Mouse (Mus musculus): ENCODE results near the gene Uqcc1. TPM values are rescaled to one million over a fixed set of nuclear protein-coding genes. Genes with fewer than 3 reads are reported as not detected.

Uqcc1 gene
- total and polyA plus RNA-seq, 3 experiments, result 35.3 to 55.2 (median 49.8) TPM

Other genes with a start within 250 kb of the Uqcc1 start
Only the 20 nearest of the 21 such genes appear.
- 49.1 and 52.8 TPM in 2 replicates for gene Trpc4ap, start 237.9 kb downstream of the Uqcc1 start, total RNA-seq (2012; rRNA removed)
- gene Trpc4ap, start 237.9 kb downstream of the Uqcc1 start, total RNA-seq (2014; rRNA removed), result 53.7 and 55.8 TPM in 2 replicates
- gene Trpc4ap, start 237.9 kb downstream of the Uqcc1 start, polyA plus RNA-seq (2012; ENCODE audit: insufficient read length, low read depth), result 73.3 and 105 TPM in 2 replicates
- gene Edem2, start 200.8 kb downstream of the Uqcc1 start, total RNA-seq (2012; rRNA removed), result 69.3 and 71.8 TPM in 2 replicates
- 48.7 and 53.1 TPM in 2 replicates for gene Edem2, start 200.8 kb downstream of the Uqcc1 start, total RNA-seq (2014; rRNA removed)
- gene Edem2, start 200.8 kb downstream of the Uqcc1 start, polyA plus RNA-seq (2012; ENCODE audit: insufficient read length, low read depth), result 38.5 and 42.5 TPM in 2 replicates
- not detected in 2 replicates for gene Gm17581, start 194.4 kb downstream of the Uqcc1 start, total RNA-seq (2012; rRNA removed)
- not detected in 2 replicates for gene Gm17581, start 194.4 kb downstream of the Uqcc1 start, total RNA-seq (2014; rRNA removed)
- not detected in 2 replicates for gene Gm17581, start 194.4 kb downstream of the Uqcc1 start, polyA plus RNA-seq (2012; ENCODE audit: insufficient read length, low read depth)
- 1.4 and 2.8 TPM in 2 replicates for gene Procr, start 179.2 kb downstream of the Uqcc1 start, total RNA-seq (2012; rRNA removed)
- not detected in 2 replicates for gene Procr, start 179.2 kb downstream of the Uqcc1 start, total RNA-seq (2014; rRNA removed)
- 0.14 and 0.20 TPM in 2 replicates for gene Procr, start 179.2 kb downstream of the Uqcc1 start, polyA plus RNA-seq (2012; ENCODE audit: insufficient read length, low read depth)
- gene Mmp24, start 155.0 kb downstream of the Uqcc1 start, total RNA-seq (2012; rRNA removed), result 0.38 and 0.42 TPM in 2 replicates
- gene Mmp24, start 155.0 kb downstream of the Uqcc1 start, total RNA-seq (2014; rRNA removed), result not detected in 2 replicates
- 0.07 TPM in 1 of 2 replicates, not detected in the other for gene Mmp24, start 155.0 kb downstream of the Uqcc1 start, polyA plus RNA-seq (2012; ENCODE audit: insufficient read length, low read depth)
- gene BC029722, start 110.9 kb downstream of the Uqcc1 start, total RNA-seq (2012; rRNA removed), result 12.4 and 12.7 TPM in 2 replicates
- gene BC029722, start 110.9 kb downstream of the Uqcc1 start, total RNA-seq (2014; rRNA removed), result 22.7 and 23.8 TPM in 2 replicates
- 31.8 and 33.8 TPM in 2 replicates for gene BC029722, start 110.9 kb downstream of the Uqcc1 start, polyA plus RNA-seq (2012; ENCODE audit: insufficient read length, low read depth)
- gene Eif6, start 103.4 kb downstream of the Uqcc1 start, total RNA-seq (2012; rRNA removed), result 289 and 331 TPM in 2 replicates
- 211 and 220 TPM in 2 replicates for gene Eif6, start 103.4 kb downstream of the Uqcc1 start, total RNA-seq (2014; rRNA removed)
- 453 and 463 TPM in 2 replicates for gene Eif6, start 103.4 kb downstream of the Uqcc1 start, polyA plus RNA-seq (2012; ENCODE audit: insufficient read length, low read depth)
- 0.04 and 0.08 TPM in 2 replicates for gene Fam83c, start 95.5 kb downstream of the Uqcc1 start, total RNA-seq (2012; rRNA removed)
- gene Fam83c, start 95.5 kb downstream of the Uqcc1 start, total RNA-seq (2014; rRNA removed), result not detected in 2 replicates
- 0.08 and 0.09 TPM in 2 replicates for gene Fam83c, start 95.5 kb downstream of the Uqcc1 start, polyA plus RNA-seq (2012; ENCODE audit: insufficient read length, low read depth)
- gene Gm15557, start 10.4 kb upstream of the Uqcc1 start, total RNA-seq (2012; rRNA removed), result not detected in 2 replicates
- not detected in 2 replicates for gene Gm15557, start 10.4 kb upstream of the Uqcc1 start, total RNA-seq (2014; rRNA removed)
- not detected in 2 replicates for gene Gm15557, start 10.4 kb upstream of the Uqcc1 start, polyA plus RNA-seq (2012; ENCODE audit: insufficient read length, low read depth)
- not detected in 2 replicates for gene Gdf5, start 15.1 kb upstream of the Uqcc1 start, total RNA-seq (2012; rRNA removed)
- gene Gdf5, start 15.1 kb upstream of the Uqcc1 start, total RNA-seq (2014; rRNA removed), result not detected in 2 replicates
- not detected in 2 replicates for gene Gdf5, start 15.1 kb upstream of the Uqcc1 start, polyA plus RNA-seq (2012; ENCODE audit: insufficient read length, low read depth)
- gene Cep250, start 26.1 kb upstream of the Uqcc1 start, total RNA-seq (2012; rRNA removed), result 29.1 and 31.4 TPM in 2 replicates
- 13.5 and 17.7 TPM in 2 replicates for gene Cep250, start 26.1 kb upstream of the Uqcc1 start, total RNA-seq (2014; rRNA removed)
- gene Cep250, start 26.1 kb upstream of the Uqcc1 start, polyA plus RNA-seq (2012; ENCODE audit: insufficient read length, low read depth), result 25.8 and 26.3 TPM in 2 replicates
- gene 6430550D23Rik, start 77.7 kb upstream of the Uqcc1 start, total RNA-seq (2012; rRNA removed), result 1.1 and 1.4 TPM in 2 replicates
- gene 6430550D23Rik, start 77.7 kb upstream of the Uqcc1 start, total RNA-seq (2014; rRNA removed), result 0.78 and 1.1 TPM in 2 replicates
- gene 6430550D23Rik, start 77.7 kb upstream of the Uqcc1 start, polyA plus RNA-seq (2012; ENCODE audit: insufficient read length, low read depth), result 0.81 and 1.7 TPM in 2 replicates
- gene Ergic3, start 77.7 kb upstream of the Uqcc1 start, total RNA-seq (2012; rRNA removed), result 132 and 136 TPM in 2 replicates
- gene Ergic3, start 77.7 kb upstream of the Uqcc1 start, total RNA-seq (2014; rRNA removed), result 51.6 and 53.0 TPM in 2 replicates
- 146 and 163 TPM in 2 replicates for gene Ergic3, start 77.7 kb upstream of the Uqcc1 start, polyA plus RNA-seq (2012; ENCODE audit: insufficient read length, low read depth)
- gene Fer1l4, start 122.6 kb upstream of the Uqcc1 start, total RNA-seq (2012; rRNA removed), result not detected in 2 replicates
- not detected in 2 replicates for gene Fer1l4, start 122.6 kb upstream of the Uqcc1 start, total RNA-seq (2014; rRNA removed)
- not detected in 2 replicates for gene Fer1l4, start 122.6 kb upstream of the Uqcc1 start, polyA plus RNA-seq (2012; ENCODE audit: insufficient read length, low read depth)
- 3.1 and 3.6 TPM in 2 replicates for gene Spag4, start 134.9 kb upstream of the Uqcc1 start, total RNA-seq (2012; rRNA removed)
- 2.2 and 3.0 TPM in 2 replicates for gene Spag4, start 134.9 kb upstream of the Uqcc1 start, total RNA-seq (2014; rRNA removed)
- gene Spag4, start 134.9 kb upstream of the Uqcc1 start, polyA plus RNA-seq (2012; ENCODE audit: insufficient read length, low read depth), result 2.6 and 2.9 TPM in 2 replicates
- gene Cpne1, start 181.7 kb upstream of the Uqcc1 start, total RNA-seq (2012; rRNA removed), result 36.8 and 39.8 TPM in 2 replicates
- gene Cpne1, start 181.7 kb upstream of the Uqcc1 start, total RNA-seq (2014; rRNA removed), result 34.0 and 36.6 TPM in 2 replicates
- gene Cpne1, start 181.7 kb upstream of the Uqcc1 start, polyA plus RNA-seq (2012; ENCODE audit: insufficient read length, low read depth), result 24.6 and 33.0 TPM in 2 replicates
- gene Rbm12, start 181.7 kb upstream of the Uqcc1 start, total RNA-seq (2012; rRNA removed), result 9.6 and 13.2 TPM in 2 replicates
- 20.7 and 25.2 TPM in 2 replicates for gene Rbm12, start 181.7 kb upstream of the Uqcc1 start, total RNA-seq (2014; rRNA removed)
- gene Rbm12, start 181.7 kb upstream of the Uqcc1 start, polyA plus RNA-seq (2012; ENCODE audit: insufficient read length, low read depth), result 33.4 and 36.5 TPM in 2 replicates
- gene Gm28036, start 196.8 kb upstream of the Uqcc1 start, total RNA-seq (2012; rRNA removed), result 14.7 and 18.8 TPM in 2 replicates
- gene Gm28036, start 196.8 kb upstream of the Uqcc1 start, total RNA-seq (2014; rRNA removed), result 10.5 and 17.0 TPM in 2 replicates
- gene Gm28036, start 196.8 kb upstream of the Uqcc1 start, polyA plus RNA-seq (2012; ENCODE audit: insufficient read length, low read depth), result 15.3 and 18.4 TPM in 2 replicates
- gene Romo1, start 213.7 kb upstream of the Uqcc1 start, total RNA-seq (2012; rRNA removed), result 292 and 319 TPM in 2 replicates
- gene Romo1, start 213.7 kb upstream of the Uqcc1 start, total RNA-seq (2014; rRNA removed), result 110 and 130 TPM in 2 replicates
- gene Romo1, start 213.7 kb upstream of the Uqcc1 start, polyA plus RNA-seq (2012; ENCODE audit: insufficient read length, low read depth), result 255 and 303 TPM in 2 replicates
- gene Nfs1, start 213.9 kb upstream of the Uqcc1 start, total RNA-seq (2012; rRNA removed), result 58.6 and 60.6 TPM in 2 replicates
- gene Nfs1, start 213.9 kb upstream of the Uqcc1 start, total RNA-seq (2014; rRNA removed), result 68.8 and 72.1 TPM in 2 replicates
- 49.2 and 51.3 TPM in 2 replicates for gene Nfs1, start 213.9 kb upstream of the Uqcc1 start, polyA plus RNA-seq (2012; ENCODE audit: insufficient read length, low read depth)

All from CH12.LX (cell line).